Mouse (Mus musculus): ENCODE data around the gene Tcl1b4.
"Not testable (repeated sequence)": the region's sequence is repeated elsewhere in the genome, so short reads cannot be mapped to it uniquely, and the experiment has no call there.

Gene Tcl1b4

DNA sequence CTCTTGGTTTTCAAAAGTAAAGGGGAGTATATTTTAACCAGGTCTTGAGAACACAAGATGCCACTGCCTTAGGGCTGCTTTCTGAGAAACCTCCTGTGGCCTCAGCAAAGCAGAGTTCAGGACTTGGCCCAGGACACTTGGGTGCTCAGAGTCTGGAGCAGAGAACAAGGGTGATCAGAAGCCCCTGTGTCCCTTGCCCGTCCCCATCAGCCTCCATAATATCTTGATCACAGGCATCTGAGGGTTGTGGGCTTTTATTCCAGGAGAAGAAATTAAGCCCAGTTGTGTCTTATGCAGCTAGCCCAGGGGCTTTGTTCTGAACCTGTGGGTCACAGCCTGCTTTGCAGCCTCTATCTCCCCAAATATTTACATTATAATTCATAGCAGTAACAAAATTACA is at the start of gene Tcl1b4:
Gene Tcl1b4, plus strand, starts transcription at position 301 of the 400 bp plus-strand sequence.
- not testable (repeated sequence) for DNase-seq (ENCODE audit: low spot score)

DNA sequence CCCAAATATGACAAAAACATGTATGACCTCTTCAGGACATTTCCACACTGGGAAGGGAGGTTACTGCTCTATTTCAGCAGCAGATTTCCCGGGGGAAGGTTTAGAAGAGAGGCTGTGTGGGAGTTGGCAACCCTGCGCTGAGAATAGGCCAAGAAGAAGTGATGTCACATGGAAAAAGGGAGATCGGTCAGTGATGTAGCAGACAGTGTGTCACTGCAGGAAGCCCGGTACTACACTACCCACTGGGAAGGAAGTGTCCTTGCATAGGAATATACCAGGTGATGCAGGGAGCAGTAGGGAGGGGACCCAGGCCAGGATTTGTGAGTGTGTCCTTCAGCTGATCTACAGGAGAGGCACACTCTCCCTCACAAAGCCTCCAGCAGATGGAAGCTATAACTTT is 46.5 kb upstream of the Tcl1b4 start:
- not testable (repeated sequence) for DNase-seq (ENCODE audit: low spot score)

- DNase-seq (ENCODE audit: low spot score): no peak
Observed at GRCm38 (mm10) chr12:105158842-105159241, 42.9 kb upstream of the Tcl1b4 start.

DNA sequence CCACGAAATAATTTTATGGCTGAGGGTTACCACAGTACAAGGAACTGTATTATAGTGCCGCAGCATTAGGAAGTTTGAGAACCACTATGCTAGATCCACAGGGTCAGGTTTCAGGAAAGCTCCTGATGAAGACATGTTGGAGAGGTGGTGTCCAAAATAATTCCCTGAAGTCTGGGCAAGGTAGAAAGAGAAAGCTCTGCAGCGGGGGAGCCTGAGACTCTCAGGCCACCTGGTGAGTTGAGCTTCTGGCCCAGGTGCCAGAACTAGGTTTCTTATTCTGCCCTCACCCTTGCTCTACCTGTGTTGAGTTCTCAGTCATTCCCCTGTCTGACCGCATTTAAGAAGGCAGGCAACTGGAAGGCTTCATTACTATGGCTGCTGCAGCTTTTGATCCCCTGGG is 42.4 kb upstream of the Tcl1b4 start, which contains the start of gene Tcl1b1:
Gene Tcl1b1, plus strand, starts transcription at position 301 of the 400 bp plus-strand sequence.
- no peak for DNase-seq (ENCODE audit: low spot score)

GRCm38 (mm10) chr12:105166734-105167133 is 35.0 kb upstream of the Tcl1b4 start:
- DNase-seq (ENCODE audit: low spot score): no peak

GRCm38 (mm10) chr12:105173366-105173765 is 28.4 kb upstream of the Tcl1b4 start:
- DNase-seq (ENCODE audit: low spot score): no peak

DNA sequence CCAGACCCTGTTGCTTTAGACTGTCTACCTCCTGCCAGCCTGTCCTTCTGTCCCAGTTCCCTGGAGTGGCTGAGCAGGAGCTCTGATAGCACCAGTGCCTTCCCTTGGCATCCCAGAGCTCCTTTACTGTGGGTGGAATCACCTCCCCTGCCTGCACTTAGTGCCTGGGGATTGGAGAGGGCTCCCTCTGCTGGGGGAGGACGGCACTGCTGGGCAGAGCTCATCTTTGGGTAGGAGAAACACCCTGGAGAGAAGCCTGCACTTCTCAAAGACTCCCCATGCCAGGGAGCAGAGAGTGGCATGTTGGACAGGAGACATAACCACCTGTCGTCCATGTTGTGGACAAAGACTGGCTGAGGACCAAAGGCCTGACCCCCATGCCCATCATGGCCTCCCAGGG is 27.4 kb upstream of the Tcl1b4 start:
- DNase-seq (ENCODE audit: low spot score): peak; percentile 6

DNA sequence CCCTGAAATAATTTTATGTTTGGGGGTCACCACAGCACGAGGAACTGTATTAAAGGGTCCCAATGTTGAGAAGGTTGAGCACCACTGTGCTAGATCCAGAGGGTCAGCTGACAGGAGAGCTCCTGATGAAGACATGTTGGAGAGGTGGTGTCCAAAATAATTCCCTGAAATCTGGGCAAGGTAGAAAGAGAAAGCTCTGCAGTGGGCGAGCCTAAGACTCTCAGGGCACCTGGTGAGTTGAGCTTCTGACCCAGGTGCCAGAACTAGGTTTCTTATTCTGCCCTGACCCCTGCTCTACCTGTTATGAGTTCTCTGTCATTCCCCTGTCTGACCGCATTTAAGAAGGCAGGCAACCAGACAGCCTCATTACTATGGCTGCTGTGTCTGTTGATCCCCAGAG is 25.7 kb upstream of the Tcl1b4 start, which contains the start of gene Tcl1b5:
Gene Tcl1b5, plus strand, starts transcription at position 301 of the 400 bp plus-strand sequence.
- not testable (repeated sequence) for DNase-seq (ENCODE audit: low spot score)

- DNase-seq (ENCODE audit: low spot score): not testable (repeated sequence)
Observed at GRCm38 (mm10) chr12:105181040-105181644, 20.6 kb upstream of the Tcl1b4 start.

GRCm38 (mm10) chr12:105188980-105189379 is 12.8 kb upstream of the Tcl1b4 start:
- DNase-seq (ENCODE audit: low spot score): not testable (repeated sequence)

GRCm38 (mm10) chr12:105190743-105191142 is 11.0 kb upstream of the Tcl1b4 start, which contains the start of gene Tcl1b3:
TSS of gene Tcl1b3 (plus strand) at chr12:105191043.
- DNase-seq (ENCODE audit: low spot score): not testable (repeated sequence)

DNA sequence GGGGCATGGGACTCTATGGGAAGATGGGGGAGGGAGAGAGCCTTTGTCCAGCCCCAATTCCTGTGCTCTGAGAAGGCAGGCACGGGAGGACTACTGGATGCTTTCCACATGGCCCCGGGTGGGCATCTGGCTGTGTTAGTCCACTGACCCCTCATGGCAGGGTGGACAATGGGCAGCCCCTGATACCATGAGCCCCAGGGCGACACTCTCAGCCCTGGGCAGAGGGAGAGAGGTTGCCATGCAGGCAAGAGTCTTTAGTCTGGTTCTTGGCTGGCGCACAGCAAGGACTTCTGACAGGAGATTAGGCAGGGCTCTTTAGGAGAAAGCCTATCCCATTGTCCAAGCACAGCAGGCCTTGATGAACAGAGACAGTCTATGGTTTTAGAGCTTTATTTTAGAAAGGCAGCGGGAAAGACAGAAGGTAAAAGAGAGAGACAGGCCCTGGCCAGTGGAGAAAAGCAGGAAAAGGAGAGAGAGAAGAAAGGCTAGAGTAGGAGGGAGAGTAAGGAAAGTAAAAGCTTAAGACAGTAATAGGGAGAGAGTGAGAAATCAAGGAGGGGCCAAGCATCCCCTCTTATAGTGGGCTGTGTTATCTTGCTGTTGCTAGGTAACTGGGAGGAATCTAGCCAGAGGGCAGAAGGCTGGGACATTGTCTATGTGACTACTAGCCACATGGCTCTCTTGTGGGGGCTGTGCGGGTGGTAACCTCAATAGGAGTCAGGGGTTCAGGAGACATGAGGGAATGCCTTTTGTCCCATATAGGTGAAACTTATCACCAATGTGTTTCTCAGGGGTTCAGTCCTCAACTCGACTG is 1.9 kb upstream of the Tcl1b4 start:
- DNase-seq (ENCODE audit: low spot score): peak; percentile 5

- DNase-seq (ENCODE audit: low spot score): no peak
Observed at GRCm38 (mm10) chr12:105207071-105207470, 5.3 kb downstream of the Tcl1b4 start.

DNA sequence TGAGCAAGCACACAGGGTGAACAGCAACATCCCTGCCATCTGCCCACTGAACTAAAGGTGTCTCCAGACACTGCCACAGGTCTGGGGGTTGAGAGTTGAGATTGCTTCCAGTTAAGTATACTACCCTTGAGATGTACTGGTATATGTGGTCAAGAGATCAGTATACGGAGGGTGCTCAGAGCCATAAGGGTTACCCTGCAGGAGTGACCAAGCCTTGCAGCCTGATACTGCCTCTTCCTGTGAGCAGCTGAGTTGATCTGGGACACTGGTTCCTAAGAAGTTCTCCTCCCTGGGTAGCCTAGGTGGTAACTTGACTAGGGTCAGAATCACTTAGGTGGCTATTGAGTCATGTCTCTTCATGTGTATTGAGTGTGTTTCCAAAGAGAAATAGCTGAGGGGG is 6.7 kb downstream of the Tcl1b4 start:
- DNase-seq (ENCODE audit: low spot score): no peak

DNA sequence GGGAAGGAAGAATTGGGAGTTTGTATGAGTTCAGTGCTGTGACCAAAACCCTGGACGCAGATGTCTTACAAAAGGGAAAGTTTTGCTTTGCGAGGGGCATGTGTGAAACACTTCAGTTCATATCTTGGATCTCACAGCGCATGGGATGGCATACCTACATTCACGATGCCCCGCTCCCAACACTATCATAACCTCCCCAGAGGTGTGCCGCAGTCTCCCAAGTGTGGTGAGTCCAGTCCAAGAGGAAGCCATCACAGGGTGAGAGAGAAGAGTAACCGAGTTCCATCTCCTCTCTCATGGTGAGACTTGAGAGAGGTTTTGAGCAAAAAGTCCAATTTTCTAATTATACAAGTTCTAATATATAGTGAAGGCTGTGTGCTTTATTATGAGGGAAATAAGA is 7.5 kb downstream of the Tcl1b4 start:
- no peak for DNase-seq (ENCODE audit: low spot score)

DNA sequence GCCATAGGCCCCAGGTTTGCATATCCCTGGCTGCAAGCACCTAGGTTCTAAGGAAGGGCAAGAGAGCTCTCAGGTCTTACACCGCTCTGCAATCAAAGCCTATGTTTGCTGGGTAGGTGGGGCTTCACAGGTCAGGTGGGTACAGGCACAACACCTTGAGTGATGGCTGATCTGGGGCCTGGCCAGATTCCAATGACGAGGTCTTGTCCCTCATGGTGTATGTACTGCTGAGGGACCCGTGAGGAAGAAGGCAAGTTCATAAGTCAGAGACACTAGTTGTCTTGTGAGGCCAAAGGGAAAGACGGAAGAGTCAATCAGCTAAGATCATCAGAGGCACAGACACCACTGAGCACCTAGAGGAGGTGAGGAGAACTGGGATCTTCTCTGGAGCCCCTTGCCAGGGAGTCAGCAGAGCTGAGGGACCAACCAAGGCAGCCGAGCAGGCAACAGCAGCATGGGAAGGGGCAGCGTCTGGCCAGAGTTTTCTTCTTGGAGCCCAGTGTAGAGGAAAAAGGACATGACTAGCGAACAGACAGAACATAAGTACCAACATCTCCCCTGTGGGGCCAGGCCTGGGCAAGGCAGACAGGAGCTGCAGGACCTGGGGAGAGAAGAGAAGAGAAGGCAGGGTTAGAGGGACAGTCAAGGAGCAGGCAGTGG is 15.5 kb downstream of the Tcl1b4 start:
- DNase-seq (ENCODE audit: low spot score): no peak

DNA sequence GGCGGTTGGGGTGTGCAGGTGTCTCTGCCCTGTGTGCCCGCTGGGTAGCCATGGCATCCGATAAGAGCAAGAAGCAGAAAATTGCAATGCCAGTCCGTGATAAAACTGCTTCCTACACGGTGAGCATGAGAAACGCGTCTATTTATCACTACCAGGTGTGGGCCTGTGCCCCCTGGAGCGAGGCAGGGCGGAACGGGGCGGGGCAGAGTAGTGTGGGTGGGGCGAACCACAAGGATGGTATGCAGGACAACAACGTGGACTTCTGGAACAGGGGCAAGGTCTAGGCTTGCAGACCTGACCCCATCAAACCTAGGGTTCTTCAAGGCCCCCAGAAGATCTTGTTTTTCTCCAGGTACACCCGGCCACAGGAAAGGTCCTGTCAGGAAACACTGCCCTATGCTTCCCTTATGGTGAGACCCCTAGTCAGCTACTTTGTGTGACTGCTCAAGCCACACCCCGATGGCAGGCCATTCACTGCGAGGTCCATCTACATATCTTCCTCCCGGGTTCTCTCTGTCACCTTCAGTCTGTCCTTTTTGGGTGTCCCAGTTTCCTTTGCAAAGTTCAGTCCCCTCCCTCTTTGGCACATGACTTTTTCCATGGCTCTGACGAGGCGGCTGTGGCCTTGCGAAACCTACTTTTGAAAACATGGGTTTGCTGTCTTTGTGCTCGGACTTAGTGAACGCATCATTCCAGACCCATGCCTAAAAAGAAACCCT is 21.0 kb downstream of the Tcl1b4 start, which contains the start of gene Tcl1:
Gene Tcl1, minus strand, starts transcription at position 193 of the 719 bp plus-strand sequence.
- no peak for DNase-seq (ENCODE audit: low spot score)

DNA sequence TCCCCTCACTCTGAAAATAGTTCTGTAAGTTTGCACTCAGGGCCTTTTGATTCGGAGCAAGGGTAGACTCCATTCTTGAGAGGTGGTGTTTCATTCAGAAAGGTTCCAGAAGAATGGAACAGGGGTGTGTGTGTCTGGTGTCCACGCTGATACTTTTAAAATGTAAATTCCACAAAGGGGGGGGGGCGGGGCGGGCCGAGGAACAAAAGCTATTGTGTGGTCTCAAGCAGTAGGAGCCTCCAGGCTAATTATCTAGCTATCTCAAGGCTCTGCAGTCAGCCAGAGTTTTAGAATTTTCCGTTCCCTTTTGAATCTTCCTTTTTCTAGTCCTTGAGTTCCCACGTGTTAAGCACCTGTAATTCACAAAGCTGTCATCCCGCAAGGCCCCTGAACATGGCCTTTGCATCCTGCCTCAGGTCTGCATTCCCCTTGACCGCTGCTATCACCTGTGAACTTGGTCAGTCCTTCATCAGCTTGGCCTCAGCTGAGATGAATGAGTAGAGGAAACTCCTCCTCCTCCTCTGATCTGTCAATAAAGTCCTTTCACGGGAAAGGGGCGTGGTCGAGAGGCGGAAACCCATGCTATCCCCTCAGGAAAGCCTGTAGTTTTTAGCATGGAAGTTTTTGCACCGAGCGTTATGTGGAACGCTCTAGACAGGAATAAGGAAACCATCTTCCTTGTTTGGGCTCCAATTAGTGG is 23.0 kb downstream of the Tcl1b4 start:
- DNase-seq (ENCODE audit: low spot score): no peak

GRCm38 (mm10) chr12:105234362-105234761 is 32.6 kb downstream of the Tcl1b4 start:
- peak; percentile 16 for DNase-seq (ENCODE audit: low spot score)

- DNase-seq (ENCODE audit: low spot score): no peak
Observed at GRCm38 (mm10) chr12:105235091-105235490, 33.3 kb downstream of the Tcl1b4 start.

DNA sequence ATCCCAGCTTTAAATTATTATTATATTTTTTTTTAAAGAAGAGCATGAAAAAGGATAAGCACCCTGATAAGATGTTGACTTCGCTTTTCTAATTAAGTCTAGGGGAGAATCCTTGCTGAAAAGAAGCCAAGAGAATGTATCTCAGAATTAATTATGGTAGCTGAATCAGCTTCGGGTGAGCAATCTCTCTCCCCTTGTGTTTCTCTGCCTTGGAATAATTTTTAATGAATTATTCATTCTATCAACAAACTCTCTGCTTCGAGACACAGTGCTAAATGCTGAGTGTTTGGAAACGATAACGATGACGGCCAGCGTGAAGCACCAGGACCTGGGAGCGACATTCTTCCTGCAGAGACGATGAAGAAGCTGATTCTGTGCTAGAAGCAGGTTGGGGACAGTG is 37.3 kb downstream of the Tcl1b4 start:
- no peak for DNase-seq (ENCODE audit: low spot score)
